Mouse (Mus musculus) layer of hippocampus, postnatal 36 days (tissue): ENCODE results near the gene Gcm1. TPM values are rescaled to one million over a fixed set of nuclear protein-coding genes. Genes with fewer than 3 reads are reported as not detected.

Experiments used
- DNase-seq, 2 experiments: peaks; one replicate each; pipeline ENCODE4 v3.0.0; 2022
- total RNA-seq, 2 experiments: library from RNA; stranded (reverse); gene quantifications; 2 replicates each; pipeline ENCODE4 v1.2.3; 2021

Gene Gcm1
- total RNA-seq, 2 experiments from 2014 or later, result not detected

GRCm38 (mm10) chr9:78103965-78104560 lies 52.3 kb downstream of the Gcm1 start:
- no peak for DNase-seq

- no peak for DNase-seq
These were observed 53.2 kb downstream of the Gcm1 start for GRCm38 (mm10) chr9:78104973-78105372.

- no peak for DNase-seq
These were observed 53.8 kb downstream of the Gcm1 start for GRCm38 (mm10) chr9:78105501-78105932.

DNA sequence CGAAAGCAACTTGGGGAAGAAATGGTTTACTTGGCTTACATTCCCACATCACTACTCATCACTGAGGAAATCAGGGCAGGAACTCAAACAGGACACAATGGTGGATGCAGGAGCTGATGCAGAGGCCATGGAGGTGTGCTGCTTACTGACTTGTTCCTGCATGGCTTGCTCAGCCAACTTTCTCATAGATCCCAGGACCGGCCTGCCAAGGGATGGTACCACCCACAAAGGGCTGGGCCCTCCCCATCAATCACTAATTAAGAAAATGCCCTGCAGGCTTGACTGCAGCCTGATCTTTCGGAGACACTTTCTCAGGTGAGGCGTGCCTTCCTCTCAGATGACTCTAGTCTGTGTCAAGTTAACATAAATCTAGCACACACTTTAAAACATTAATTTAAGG lies 55.1 kb downstream of the Gcm1 start:
- no peak for DNase-seq

GRCm38 (mm10) chr9:78107582-78107911 lies 55.8 kb downstream of the Gcm1 start:
- no peak for DNase-seq

DNA sequence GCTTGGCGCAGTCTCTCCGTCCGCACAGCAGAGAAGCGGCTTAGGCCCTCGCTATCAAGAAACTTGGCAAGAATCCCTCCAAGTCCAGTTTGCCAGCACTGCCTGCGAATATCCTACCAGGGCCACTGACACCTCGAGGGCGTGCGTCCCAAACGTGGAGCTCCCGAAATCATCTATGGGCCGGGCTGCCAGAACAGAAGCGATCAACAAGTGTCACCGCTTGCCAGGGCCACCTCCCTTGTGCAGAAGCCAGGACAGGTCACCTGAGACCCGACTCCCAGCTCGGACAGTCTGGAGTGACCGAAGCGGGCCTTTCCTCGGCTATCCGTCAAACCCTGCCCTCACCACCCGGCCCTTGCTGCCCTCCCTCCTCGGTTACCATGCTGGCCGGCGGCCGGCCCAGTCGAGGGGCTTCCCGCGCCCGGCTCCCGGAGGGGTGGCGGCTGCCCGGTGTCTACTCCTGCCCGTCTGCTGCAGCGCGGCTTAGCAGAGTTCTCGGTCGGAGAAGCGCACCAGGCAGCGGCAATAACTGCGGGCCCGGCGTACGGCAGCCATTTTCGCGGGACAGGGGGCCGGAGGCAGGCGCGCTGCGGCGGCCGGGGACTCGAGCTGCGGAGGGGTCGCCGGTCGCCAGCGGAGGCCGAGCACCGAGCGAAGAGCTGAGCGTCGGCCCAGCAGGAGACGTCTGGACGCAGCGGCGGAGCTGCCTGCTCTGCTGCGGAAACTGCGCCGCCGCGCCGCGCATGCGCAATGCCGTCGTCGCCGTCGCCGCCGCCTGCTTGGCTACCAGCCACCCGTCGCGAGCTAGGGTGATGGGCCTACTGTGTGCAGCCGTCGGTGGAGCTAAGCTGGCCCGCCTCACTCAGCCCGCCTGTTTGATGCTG lies 56.4 kb downstream of the Gcm1 start:
- DNase-seq, result peak; percentile 82 to 85

DNA sequence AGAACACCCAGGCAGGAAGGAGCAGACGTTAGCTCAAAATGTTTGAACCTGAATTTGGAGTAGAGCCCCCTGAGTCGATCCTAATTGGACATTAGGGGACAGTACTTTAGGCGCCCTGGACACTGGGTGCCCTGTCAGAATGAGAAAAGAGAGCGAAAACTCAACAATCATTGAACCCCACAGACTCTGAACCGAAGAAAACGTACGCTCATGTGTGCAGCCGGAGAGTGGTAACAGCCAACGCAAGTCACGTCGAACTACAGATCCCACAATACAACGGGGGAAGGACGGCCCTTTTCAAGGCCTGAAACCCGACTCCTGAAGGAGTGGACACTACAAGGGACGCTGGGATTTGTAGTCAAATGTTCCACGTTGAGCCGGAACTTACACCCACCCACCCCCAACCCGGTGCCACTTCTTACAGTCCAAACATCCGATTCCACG lies 57.1 kb downstream of the Gcm1 start, which contains the start of the genes Fbxo9 and Ick:
Gene Fbxo9, minus strand, starts transcription at position 270 of the 444 bp plus-strand sequence.
Gene Ick, plus strand, starts transcription at position 397 of the 444 bp plus-strand sequence.
- peak; percentile 85 for DNase-seq

DNA sequence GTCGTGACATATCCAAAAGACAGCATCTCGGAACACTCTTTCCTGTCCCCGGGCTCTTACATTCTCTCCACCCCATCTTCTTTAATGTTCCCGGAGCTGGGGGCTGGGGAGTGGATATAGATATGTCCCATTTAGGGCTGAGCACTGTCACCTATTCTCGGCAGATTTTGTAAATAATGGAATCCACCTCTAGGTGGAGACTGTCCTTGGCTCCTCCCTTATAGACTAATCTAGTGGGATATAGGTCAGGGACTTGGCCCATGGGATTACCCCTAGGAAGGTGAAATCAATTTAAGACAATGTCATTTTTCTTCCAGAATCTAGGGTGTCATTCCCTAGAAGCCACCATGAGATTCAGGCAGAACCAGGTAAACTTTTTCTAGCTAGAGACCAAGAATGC lies 57.9 kb downstream of the Gcm1 start:
- DNase-seq, result no peak

DNA sequence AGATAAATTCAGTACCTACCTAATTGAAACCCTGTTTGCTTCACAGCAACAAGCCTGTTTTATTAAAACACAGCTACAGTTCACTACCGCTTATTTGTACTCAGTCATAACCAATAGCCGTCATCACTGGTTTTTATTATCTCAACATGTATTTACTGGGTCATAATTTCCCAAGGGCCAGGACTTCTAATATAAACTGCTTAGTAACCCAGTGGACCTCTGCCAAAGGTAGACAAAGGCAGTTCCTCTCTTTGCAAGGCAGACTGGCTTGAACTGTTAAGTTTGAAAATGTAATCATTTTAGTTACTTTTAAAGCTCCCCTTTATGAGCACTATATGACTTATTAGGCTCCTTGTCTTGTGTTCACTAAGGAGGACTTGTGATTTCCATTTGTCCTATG lies 59.7 kb downstream of the Gcm1 start:
- no peak for DNase-seq

- peak; percentile 92 to 96 for DNase-seq
These were observed 61.2 kb downstream of the Gcm1 start for GRCm38 (mm10) chr9:78112770-78113537.

GRCm38 (mm10) chr9:78113538-78113885 lies 61.8 kb downstream of the Gcm1 start:
- DNase-seq, result no peak

Other genes with a start within 250 kb of the Gcm1 start
- gene Elovl5, start 134.6 kb upstream of the Gcm1 start, total RNA-seq, result 10 to 100 TPM; 69.6 to 74.8 TPM
- 10 to 100 TPM; 90.2 to 92.4 TPM for gene Fbxo9, start 57.1 kb downstream of the Gcm1 start, total RNA-seq
- 10 to 100 TPM; 21.3 to 22.2 TPM for gene Ick, start 57.3 kb downstream of the Gcm1 start, total RNA-seq
- 10 to 100 TPM; 43.1 to 51.3 TPM for gene Gsta4, start 130.8 kb downstream of the Gcm1 start, total RNA-seq
- not detected for gene Gsta1, start 178.7 kb downstream of the Gcm1 start, total RNA-seq
- gene Gm3776, start 205.2 kb downstream of the Gcm1 start, total RNA-seq, result not detected
- not detected for gene Gm10639, start 238.0 kb downstream of the Gcm1 start, total RNA-seq